Mouse (Mus musculus) thymus, adult 2 months (tissue): ENCODE results near the gene Trip10.

Source experiments
- CTCF ChIP-seq: fragments of 200-500 bp; IDR thresholded peaks from 2 replicates; pipeline ENCODE4 v1.5.1; 2012; ENCODE audit warnings: mild to moderate bottlenecking, control low read depth, low read length, moderate library complexity, borderline replicate concordance; ENCODE audit not compliant: control insufficient read depth, poor library complexity, insufficient read depth; ENCODE audit errors: extremely low read depth
- POLR2A ChIP-seq: fragments of 200-500 bp; IDR thresholded peaks from 2 replicates; pipeline ENCODE4 v1.6.1; 2012; ENCODE audit warnings: mild to moderate bottlenecking, low read length, control low read depth, moderate library complexity; ENCODE audit not compliant: control insufficient read depth, poor library complexity, insufficient read depth; ENCODE audit errors: extremely low read depth

GRCm38 (mm10) chr17:57231321-57231771 is 17.9 kb upstream of the Trip10 start:
- TF ChIP-seq POLR2A (no peak), CTCF (no peak)
